Mouse (Mus musculus) naive thymus-derived CD4-positive, alpha-beta T cell, adult 2 months (primary cell): ENCODE data around the gene Erbb2.

ENCODE experiments used
- DNase-seq: peaks from one replicate; pipeline ENCODE4 v3.0.0-alpha.2; 2011; ENCODE audit warnings: low read depth

Gene Erbb2

DNA sequence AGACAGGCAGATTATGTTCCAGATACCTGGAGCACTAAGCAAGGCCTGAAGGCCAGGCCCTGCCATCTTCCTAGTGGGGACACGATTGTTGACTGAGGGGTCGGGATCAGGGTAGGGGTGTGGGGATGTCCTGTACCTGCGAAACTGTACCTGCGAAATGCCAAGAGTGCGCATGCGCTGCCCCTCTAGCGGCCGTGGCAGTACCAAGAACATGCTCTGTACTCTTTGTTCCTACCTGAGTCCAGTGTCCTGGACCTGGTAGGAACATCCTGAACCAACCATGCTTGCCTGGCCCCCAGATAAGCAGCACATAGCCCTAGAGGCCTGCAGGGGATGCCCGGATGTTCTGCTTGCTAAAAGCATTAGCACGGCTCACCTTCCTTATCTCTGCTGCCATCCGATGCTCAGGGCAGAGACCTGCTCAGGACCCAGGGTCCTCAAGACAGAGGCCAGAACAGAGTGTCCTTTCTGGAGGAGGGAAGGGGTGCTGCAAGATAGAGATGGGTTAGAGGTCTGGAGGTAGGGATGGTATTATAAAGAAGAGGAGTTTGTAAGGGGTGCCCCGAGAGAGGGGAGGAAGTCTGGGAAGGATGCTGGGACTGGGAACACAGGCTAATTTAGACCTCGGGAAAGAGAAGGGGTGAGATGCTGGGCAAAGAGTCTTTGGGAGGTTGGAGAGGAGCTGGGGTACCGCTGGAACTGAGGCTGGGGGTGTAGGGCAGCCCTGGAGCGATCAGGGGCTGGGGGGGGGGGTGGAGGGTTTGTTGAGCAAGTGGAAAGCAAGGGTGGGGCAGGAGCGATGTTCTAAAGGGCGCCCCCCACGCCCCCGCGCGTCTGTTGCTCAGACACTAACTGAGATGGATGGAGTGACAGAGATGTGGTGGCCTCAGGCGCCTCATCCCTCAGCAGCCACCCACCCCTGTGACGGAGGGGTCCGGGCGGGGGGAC, 26.4 kb upstream of the Erbb2 start, which contains the start of gene Pnmt:
Pnmt (plus strand) TSS at position 813 of the 948 bp plus-strand sequence.
- DNase-seq: no peak

DNA sequence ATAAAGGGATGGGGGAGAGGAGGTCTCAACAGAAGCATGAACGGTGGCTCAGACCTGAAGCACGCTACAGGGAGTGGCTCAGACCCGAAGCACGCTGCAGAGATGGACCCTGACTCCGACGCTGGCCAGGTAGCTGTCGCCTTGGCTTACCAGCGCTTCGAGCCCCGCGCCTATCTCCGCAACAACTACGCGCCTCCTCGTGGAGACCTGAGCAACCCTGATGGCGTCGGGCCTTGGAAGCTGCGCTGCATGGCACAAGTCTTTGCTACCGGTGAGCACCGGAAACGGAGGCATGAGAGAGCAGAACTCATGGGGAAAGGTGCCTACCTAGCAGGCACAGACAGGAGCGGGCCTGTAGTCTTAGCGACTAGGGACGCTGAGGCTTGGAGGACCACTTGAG, 25.7 kb upstream of the Erbb2 start:
- peak; percentile 42 for DNase-seq

DNA sequence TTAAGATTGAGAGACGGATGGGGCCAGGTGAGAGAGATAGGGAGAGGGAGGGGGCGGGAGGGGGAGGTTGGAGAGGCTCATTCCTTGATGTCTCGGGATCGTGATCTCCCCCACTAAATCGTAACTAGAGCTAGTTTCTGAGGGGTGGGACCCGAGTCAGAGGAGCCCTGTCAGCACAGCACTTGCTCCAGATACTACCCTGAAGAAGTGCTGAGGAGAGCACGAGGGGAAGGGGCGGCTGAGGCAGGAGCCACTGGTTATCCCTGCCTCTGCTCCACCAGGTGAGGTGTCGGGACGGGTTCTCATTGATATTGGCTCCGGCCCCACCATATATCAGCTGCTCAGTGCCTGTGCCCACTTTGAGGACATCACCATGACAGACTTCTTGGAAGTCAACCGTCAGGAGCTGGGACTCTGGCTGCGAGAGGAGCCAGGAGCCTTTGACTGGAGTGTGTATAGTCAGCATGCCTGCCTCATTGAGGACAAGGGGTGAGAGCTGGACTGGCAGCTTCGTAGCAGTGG, 25.2 kb upstream of the Erbb2 start:
- no peak for DNase-seq

- no peak for DNase-seq
These were observed 24.0 kb upstream of the Erbb2 start for GRCm38 (mm10) chr11:98388282-98388681.

- DNase-seq: peak; percentile 70
These were observed 23.0 kb upstream of the Erbb2 start for GRCm38 (mm10) chr11:98389221-98389780.

GRCm38 (mm10) chr11:98390141-98390540, 22.1 kb upstream of the Erbb2 start:
- no peak for DNase-seq

GRCm38 (mm10) chr11:98392034-98392433, 20.2 kb upstream of the Erbb2 start:
- DNase-seq: no peak

GRCm38 (mm10) chr11:98392645-98393044, 19.6 kb upstream of the Erbb2 start:
- no peak for DNase-seq

DNA sequence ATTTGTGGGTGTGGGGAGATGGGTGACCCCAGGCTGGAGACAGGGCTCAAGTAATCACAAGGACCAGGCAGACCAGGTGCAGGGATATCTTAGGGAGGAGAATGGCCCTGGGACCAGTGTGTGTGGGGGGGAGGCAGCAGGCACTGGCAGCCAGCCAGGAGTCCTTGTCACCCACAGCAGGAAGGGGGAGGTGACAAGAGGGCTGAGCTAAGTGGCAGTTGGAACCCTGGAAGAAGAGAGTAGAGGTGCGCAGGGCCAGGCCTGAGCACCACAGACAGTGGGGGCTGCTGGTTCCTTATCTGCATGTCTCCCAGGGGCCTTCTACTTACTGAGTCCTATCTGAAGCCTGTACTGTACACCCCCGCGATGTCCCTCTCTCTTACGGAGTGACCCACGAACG, 19.0 kb upstream of the Erbb2 start:
- peak; percentile 68 for DNase-seq

- DNase-seq: no peak
These were observed 18.0 kb upstream of the Erbb2 start for GRCm38 (mm10) chr11:98394301-98394700.

GRCm38 (mm10) chr11:98395041-98395440, 17.2 kb upstream of the Erbb2 start:
- DNase-seq: no peak

GRCm38 (mm10) chr11:98397946-98398345, 14.3 kb upstream of the Erbb2 start:
- DNase-seq: no peak

DNA sequence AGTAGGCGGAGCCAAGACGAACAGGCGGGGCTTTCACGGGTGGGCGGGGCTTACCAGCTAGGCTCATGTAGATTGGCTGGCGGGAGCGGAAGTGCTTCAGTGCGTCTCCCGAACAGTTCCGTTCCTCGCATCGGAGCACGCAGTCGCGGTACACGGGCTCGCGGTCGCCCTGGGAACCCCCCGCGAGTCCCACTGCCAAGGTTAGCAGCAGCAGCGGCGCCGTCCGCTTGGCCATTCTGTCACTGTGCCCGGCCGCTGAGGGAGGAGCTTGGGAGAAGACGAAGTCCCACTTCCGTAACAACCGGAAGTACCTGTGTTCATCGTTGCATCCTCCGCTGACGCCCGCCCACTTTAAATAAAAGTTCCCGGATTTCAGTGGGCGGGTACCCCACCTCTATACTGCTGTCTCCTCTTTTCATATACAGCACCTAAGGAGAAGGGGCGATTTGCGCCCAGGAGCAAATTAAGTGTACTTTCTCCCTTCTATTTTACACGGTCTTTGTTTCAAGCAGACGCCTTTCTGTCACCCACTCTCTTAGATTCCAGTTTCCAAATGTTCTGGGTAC, 12.0 kb upstream of the Erbb2 start, which contains the start of gene Pgap3:
Pgap3 (minus strand) TSS at position 330 of the 566 bp plus-strand sequence.
- peak; percentile 95 for DNase-seq

DNA sequence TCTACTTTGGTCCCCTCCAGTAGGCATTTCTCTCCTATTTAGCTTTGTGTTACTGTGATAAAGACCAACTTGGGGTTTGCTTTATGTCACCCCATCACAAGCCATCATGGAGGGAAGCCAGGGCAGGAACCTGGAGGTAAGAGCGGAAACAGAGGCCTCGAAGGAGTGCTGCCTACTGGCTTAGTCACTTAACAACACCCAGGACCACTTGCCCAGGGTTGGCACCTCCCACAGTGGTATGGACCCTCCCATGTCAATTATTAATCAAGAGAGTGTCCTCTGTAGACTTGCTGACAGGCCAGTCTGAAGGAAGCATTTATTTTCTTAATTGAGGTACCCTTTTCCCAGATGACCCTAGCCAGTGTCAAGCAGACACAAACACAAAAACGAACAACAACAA, 11.5 kb upstream of the Erbb2 start:
- no peak for DNase-seq

DNA sequence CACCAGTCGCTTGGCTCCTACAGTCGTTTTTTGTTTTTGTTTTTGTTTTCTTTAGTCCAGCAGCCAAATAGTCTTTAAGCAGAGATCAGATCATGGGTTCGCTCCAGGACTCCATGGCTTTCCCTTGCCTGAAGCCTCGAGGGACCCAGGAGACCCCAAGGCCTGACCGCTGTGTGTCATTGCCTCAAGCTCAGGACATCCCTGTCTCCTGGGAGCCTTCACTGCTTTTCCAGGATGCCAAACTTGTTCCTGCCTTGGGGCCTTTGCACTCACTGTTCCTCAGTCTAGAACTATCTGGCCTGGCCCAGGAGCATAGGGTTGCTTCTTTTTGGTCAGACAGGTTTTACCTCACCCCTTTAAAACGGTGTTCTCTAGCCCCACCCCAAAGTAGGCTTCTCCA, 5.6 kb upstream of the Erbb2 start:
- no peak for DNase-seq

- DNase-seq: no peak
These were observed 3.4 kb upstream of the Erbb2 start for GRCm38 (mm10) chr11:98408872-98409271.

DNA sequence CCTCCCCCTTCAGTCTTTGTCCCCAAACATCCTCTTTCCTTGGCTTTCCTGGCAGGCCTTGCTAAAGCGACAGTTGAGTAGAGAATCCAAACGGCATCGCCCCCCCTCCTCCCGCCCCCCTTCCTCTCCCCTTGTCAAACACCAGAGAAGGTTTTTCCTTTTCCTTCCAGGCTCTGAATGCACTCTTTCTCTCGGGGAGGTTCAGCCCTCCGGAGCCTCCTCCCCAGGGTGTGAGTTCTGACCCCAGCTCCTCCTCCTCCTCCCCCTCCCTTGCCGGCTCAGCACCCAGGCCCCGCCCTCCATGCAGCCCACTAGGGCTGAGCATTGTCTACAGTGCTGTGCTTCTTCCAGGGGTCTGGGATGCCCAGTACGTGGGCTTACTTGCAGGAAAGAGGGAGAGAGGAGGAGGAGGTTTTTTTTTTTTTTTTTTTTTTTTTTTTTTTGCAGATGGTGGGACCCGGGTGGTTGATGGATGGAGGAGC, 2.9 kb upstream of the Erbb2 start:
- no peak for DNase-seq

- no peak for DNase-seq
These were observed 579 bp downstream of the Erbb2 start for GRCm38 (mm10) chr11:98412797-98413301.

DNA sequence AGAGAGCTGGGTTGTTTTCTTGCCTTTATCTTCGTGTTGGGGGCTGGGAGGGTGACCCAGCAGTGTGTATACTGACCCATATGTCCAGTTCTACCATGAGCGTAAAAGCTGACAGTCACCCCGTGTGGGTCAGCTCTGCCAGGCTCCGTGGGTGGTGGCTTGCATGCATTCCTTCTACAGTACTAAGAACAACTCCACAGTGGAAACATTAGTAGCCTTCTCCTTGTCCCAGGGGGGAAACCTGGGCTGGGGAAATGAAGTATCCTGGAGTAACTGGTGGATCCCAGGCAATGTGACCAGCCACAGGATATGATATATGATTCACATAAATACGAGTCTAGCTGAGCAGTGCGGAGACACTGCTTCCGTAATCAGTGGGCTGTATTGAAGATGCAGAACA, 1.5 kb downstream of the Erbb2 start:
- DNase-seq: no peak

GRCm38 (mm10) chr11:98414162-98414561, 1.9 kb downstream of the Erbb2 start:
- DNase-seq: no peak

DNA sequence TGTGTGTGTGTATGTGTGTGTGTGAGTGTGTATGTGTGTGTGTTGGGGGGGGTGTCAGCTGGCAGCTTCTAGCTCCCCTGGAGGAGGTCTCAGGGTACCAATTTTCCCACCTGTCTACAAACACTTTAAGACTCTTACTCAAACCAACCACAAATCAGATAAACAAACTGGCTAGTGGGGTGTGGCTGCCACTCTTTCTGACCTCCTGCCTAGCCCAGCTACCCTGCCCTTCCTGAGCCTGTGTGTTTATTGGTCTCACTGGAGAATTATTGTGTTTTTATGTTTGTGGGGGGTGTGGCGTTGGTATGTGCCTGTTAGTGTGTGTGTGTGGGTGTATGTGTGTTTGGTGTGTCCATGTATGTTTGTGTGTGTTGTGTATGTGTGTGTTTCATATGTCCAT, 4.8 kb downstream of the Erbb2 start:
- no peak for DNase-seq

GRCm38 (mm10) chr11:98418273-98418672, 6.0 kb downstream of the Erbb2 start:
- DNase-seq: no peak
